Mouse (Mus musculus) forebrain, embryonic 12.5 days (tissue): ENCODE measurements around the gene Polr3b. TPM values are rescaled to one million over a fixed set of nuclear protein-coding genes. Genes with fewer than 3 reads are reported as not detected.

ENCODE experiments used
- ATAC-seq: fragments of 200-750 bp; cut with Nextera tagmentation; 2 replicates; pipeline ENCODE4 v1.8.0; 2017; ENCODE audit warnings: moderate TSS enrichment; ENCODE audit not compliant: low FRiP score
- H3K27ac ChIP-seq: fragments of 300-500 bp; sonication (generic); 2 replicates; pipeline ENCODE4 v1.5.1; 2016; ENCODE audit warnings: mild to moderate bottlenecking
- H3K27me3 ChIP-seq: fragments of 300-500 bp; sonication (generic); 2 replicates; pipeline ENCODE4 v1.6.1; 2016; ENCODE audit warnings: mild to moderate bottlenecking
- H3K36me3 ChIP-seq: fragments of 300-500 bp; sonication (generic); replicated peaks from 2 replicates; pipeline ENCODE4 v1.6.1; 2016; ENCODE audit warnings: mild to moderate bottlenecking
- H3K4me1 ChIP-seq: fragments of 300-500 bp; sonication (generic); 2 replicates; pipeline ENCODE4 v1.6.1; 2016
- H3K4me2 ChIP-seq: fragments of 300-500 bp; sonication (generic); 2 replicates; pipeline ENCODE4 v1.6.1; 2016; ENCODE audit warnings: mild to moderate bottlenecking, moderate library complexity
- H3K4me3 ChIP-seq: fragments of 300-500 bp; sonication (generic); replicated peaks from 2 replicates; pipeline ENCODE4 v1.5.1; 2016; ENCODE audit warnings: mild to moderate bottlenecking
- H3K9ac ChIP-seq: fragments of 300-500 bp; sonication (generic); 2 replicates; pipeline ENCODE4 v1.6.1; 2016; ENCODE audit warnings: mild to moderate bottlenecking
- H3K9me3 ChIP-seq: fragments of 300-500 bp; sonication (generic); 2 replicates; pipeline ENCODE4 v1.6.1; 2016
- WGBS: fragments of 180-500 bp; shearing (Covaris S2); methylation state at CpG from one replicate; pipeline ENCODE4 v1.1.7; 2016; 5-methylcytosine and 5-hydroxymethylcytosine counted together
- polyA plus RNA-seq: library from polyadenylated mRNA; unstranded; fragments of >200 nt; fragmentation: Nextera tagmentation; extraction: Ambion mirVana; gene quantifications from 2 replicates; pipeline ENCODE4 v1.2.1, GENCODE M21; 2016

Polr3b gene
- polyA plus RNA-seq, 1 experiment from 2014 or later, result 18.0 TPM

GRCm38 (mm10) chr10:84590956-84591355 lies 31.1 kb upstream of the Polr3b start:
- Histone ChIP-seq H3K4me2 (no peak overlapping the region), H3K27me3 (no peaks in the 10 kb centered on the region), H3K4me3 (no peak overlapping the region), H3K4me1 (no peaks in the 10 kb centered on the region), H3K36me3 (no peaks in the 10 kb centered on the region), H3K9ac (no peak overlapping the region), H3K9me3 (no peaks in the 10 kb centered on the region), H3K27ac (no peak overlapping the region)
- 87% methylated on average over 14 of the region's 14 CpGs for WGBS
- ATAC-seq, result no peak

GRCm38 (mm10) chr10:84591640-84592148 lies 30.4 kb upstream of the Polr3b start:
- ATAC-seq, result no peak
- H3K9me3 ChIP-seq, result no peaks in the 10 kb centered on the region
- H3K4me3 ChIP-seq, result no peak overlapping the region
- H3K27me3 ChIP-seq, result no peaks in the 10 kb centered on the region
- no peak overlapping the region for H3K9ac ChIP-seq
- H3K36me3 ChIP-seq, result no peaks in the 10 kb centered on the region
- H3K4me1 ChIP-seq, result no peaks in the 10 kb centered on the region
- WGBS, result 94% methylated on average over 2 of the region's 2 CpGs
- H3K27ac ChIP-seq, result no peak overlapping the region
- H3K4me2 ChIP-seq, result no peak overlapping the region

GRCm38 (mm10) chr10:84592745-84593144 lies 29.3 kb upstream of the Polr3b start:
- no peaks in the 10 kb centered on the region for H3K9me3 ChIP-seq
- no peak overlapping the region for H3K4me3 ChIP-seq
- H3K9ac ChIP-seq, result no peak overlapping the region
- ATAC-seq, result no peak
- no peak overlapping the region for H3K4me2 ChIP-seq
- H3K36me3 ChIP-seq, result no peaks in the 10 kb centered on the region
- no peaks in the 10 kb centered on the region for H3K4me1 ChIP-seq
- H3K27ac ChIP-seq, result no peak overlapping the region
- 49% methylated on average over 3 of the region's 3 CpGs for WGBS
- H3K27me3 ChIP-seq, result no peaks in the 10 kb centered on the region

- Histone ChIP-seq H3K4me1 (no peaks in the 10 kb centered on the region), H3K4me2 (no peak overlapping the region), H3K4me3 (no peak overlapping the region), H3K9ac (no peak overlapping the region), H3K36me3 (no peaks in the 10 kb centered on the region), H3K27ac (no peak overlapping the region), H3K9me3 (no peaks in the 10 kb centered on the region), H3K27me3 (no peaks in the 10 kb centered on the region)
- ATAC-seq, result no peak
- WGBS, result 71% methylated on average over 3 of the region's 3 CpGs
Observed at GRCm38 (mm10) chr10:84597127-84597785, 24.8 kb upstream of the Polr3b start.

- ATAC-seq, result no peak
- H3K27ac ChIP-seq, result no peak overlapping the region
- H3K27me3 ChIP-seq, result no peaks in the 10 kb centered on the region
- H3K9ac ChIP-seq, result no peak overlapping the region
- H3K4me2 ChIP-seq, result no peak overlapping the region
- no peak overlapping the region for H3K4me3 ChIP-seq
- no peaks in the 10 kb centered on the region for H3K9me3 ChIP-seq
- no peaks in the 10 kb centered on the region for H3K36me3 ChIP-seq
- no peaks in the 10 kb centered on the region for H3K4me1 ChIP-seq
- 42% methylated on average over 1 of the region's 1 CpGs for WGBS
Observed at GRCm38 (mm10) chr10:84598172-84598571, 23.9 kb upstream of the Polr3b start.

- Histone ChIP-seq H3K27ac (no peak overlapping the region), H3K4me3 (no peak overlapping the region), H3K36me3 (no peaks in the 10 kb centered on the region), H3K4me2 (no peak overlapping the region), H3K27me3 (no peaks in the 10 kb centered on the region), H3K9me3 (no peaks in the 10 kb centered on the region), H3K4me1 (no peaks in the 10 kb centered on the region), H3K9ac (no peak overlapping the region)
- ATAC-seq, result no peak
- 84% methylated on average over 6 of the region's 6 CpGs for WGBS
Observed at GRCm38 (mm10) chr10:84600136-84600535, 22.0 kb upstream of the Polr3b start.

- H3K4me3 ChIP-seq, result no peak overlapping the region
- 36% methylated on average over 1 of the region's 1 CpGs for WGBS
- H3K9ac ChIP-seq, result no peak overlapping the region
- H3K4me1 ChIP-seq, result no peaks in the 10 kb centered on the region
- H3K9me3 ChIP-seq, result no peaks in the 10 kb centered on the region
- H3K27ac ChIP-seq, result no peak overlapping the region
- ATAC-seq, result no peak
- H3K36me3 ChIP-seq, result no peaks in the 10 kb centered on the region
- no peak overlapping the region for H3K4me2 ChIP-seq
- 0 out of 2 replicates have a peak, but pooled peaks cover 2% of the 10 kb centered on the region for H3K27me3 ChIP-seq
Observed at GRCm38 (mm10) chr10:84604335-84604734, 17.8 kb upstream of the Polr3b start.

GRCm38 (mm10) chr10:84608361-84608760 lies 13.7 kb upstream of the Polr3b start:
- Histone ChIP-seq H3K27ac (no peak overlapping the region), H3K27me3 (0 out of 2 replicates have a peak, but pooled peaks cover 6% of the 10 kb centered on the region), H3K4me2 (no peak overlapping the region), H3K36me3 (no peaks in the 10 kb centered on the region), H3K9me3 (no peaks in the 10 kb centered on the region), H3K4me1 (peaks cover 5% of the 10 kb centered on the region; the same call in 1 of the 2 replicates), H3K9ac (no peak overlapping the region), H3K4me3 (no peak overlapping the region)
- no peak for ATAC-seq
- WGBS, result 90% methylated on average over 3 of the region's 3 CpGs

- peaks cover 5% of the 10 kb centered on the region; the same call in 1 of the 2 replicates for H3K4me1 ChIP-seq
- ATAC-seq, result no peak
- no peak overlapping the region for H3K4me3 ChIP-seq
- no peak overlapping the region for H3K27ac ChIP-seq
- no peak overlapping the region for H3K9ac ChIP-seq
- H3K27me3 ChIP-seq, result 0 out of 2 replicates have a peak, but pooled peaks cover 6% of the 10 kb centered on the region
- WGBS, result 80% methylated on average over 4 of the region's 4 CpGs
- H3K9me3 ChIP-seq, result no peaks in the 10 kb centered on the region
- no peak overlapping the region for H3K4me2 ChIP-seq
- H3K36me3 ChIP-seq, result no peaks in the 10 kb centered on the region
Observed at GRCm38 (mm10) chr10:84610324-84610723, 11.8 kb upstream of the Polr3b start.

- H3K27me3 ChIP-seq, result 0 out of 2 replicates have a peak, but pooled peaks cover 6% of the 10 kb centered on the region
- H3K36me3 ChIP-seq, result no peaks in the 10 kb centered on the region
- ATAC-seq, result no peak
- H3K4me1 ChIP-seq, result peaks cover 5% of the 10 kb centered on the region; the same call in 1 of the 2 replicates
- 70% methylated on average over 3 of the region's 3 CpGs for WGBS
- H3K4me2 ChIP-seq, result no peak overlapping the region
- H3K9ac ChIP-seq, result no peak overlapping the region
- no peak overlapping the region for H3K27ac ChIP-seq
- H3K9me3 ChIP-seq, result no peaks in the 10 kb centered on the region
- no peak overlapping the region for H3K4me3 ChIP-seq
Observed at GRCm38 (mm10) chr10:84610783-84611182, 11.3 kb upstream of the Polr3b start.

GRCm38 (mm10) chr10:84611664-84612063 lies 10.4 kb upstream of the Polr3b start:
- Histone ChIP-seq H3K9ac (no peak overlapping the region), H3K27ac (no peak overlapping the region)
- no peak for ATAC-seq

GRCm38 (mm10) chr10:84612281-84612680 lies 9.8 kb upstream of the Polr3b start:
- Histone ChIP-seq H3K4me2 (no peak overlapping the region), H3K36me3 (no peaks in the 10 kb centered on the region), H3K4me1 (peaks cover 5% of the 10 kb centered on the region; the same call in 1 of the 2 replicates), H3K4me3 (no peak overlapping the region), H3K9me3 (no peaks in the 10 kb centered on the region), H3K9ac (no peak overlapping the region), H3K27ac (no peak overlapping the region), H3K27me3 (0 out of 2 replicates have a peak, but pooled peaks cover 6% of the 10 kb centered on the region)
- WGBS, result 72% methylated on average over 2 of the region's 2 CpGs
- no peak for ATAC-seq

More at GRCm38 (mm10) chr10:84611664-84612063, 10.4 kb upstream of the Polr3b start:
- H3K9me3 ChIP-seq, result no peaks in the 10 kb centered on the region
- peaks cover 5% of the 10 kb centered on the region; the same call in 1 of the 2 replicates for H3K4me1 ChIP-seq
- WGBS, result 50% methylated on average over 3 of the region's 3 CpGs
- H3K4me2 ChIP-seq, result no peak overlapping the region
- H3K36me3 ChIP-seq, result no peaks in the 10 kb centered on the region
- H3K4me3 ChIP-seq, result no peak overlapping the region
- 0 out of 2 replicates have a peak, but pooled peaks cover 6% of the 10 kb centered on the region for H3K27me3 ChIP-seq

GRCm38 (mm10) chr10:84613366-84613765 lies 8.7 kb upstream of the Polr3b start:
- WGBS, result 82% methylated on average over 8 of the region's 8 CpGs
- no peak for ATAC-seq
- H3K4me1 ChIP-seq, result peaks cover 5% of the 10 kb centered on the region; the same call in 1 of the 2 replicates
- no peaks in the 10 kb centered on the region for H3K36me3 ChIP-seq
- no peak overlapping the region for H3K27ac ChIP-seq
- no peak overlapping the region for H3K9ac ChIP-seq
- H3K9me3 ChIP-seq, result no peaks in the 10 kb centered on the region
- H3K4me3 ChIP-seq, result no peak overlapping the region
- H3K4me2 ChIP-seq, result no peak overlapping the region
- H3K27me3 ChIP-seq, result 0 out of 2 replicates have a peak, but pooled peaks cover 6% of the 10 kb centered on the region
